Mouse (Mus musculus) lung, adult 2 months (tissue): ENCODE measurements around the gene Cd247. TPM values are rescaled to one million over a fixed set of nuclear protein-coding genes. Genes with fewer than 3 reads are reported as not detected.

ENCODE experiments used
- DNase-seq: peaks from one replicate; pipeline ENCODE4 v3.0.0; 2022
- H3K4me1 ChIP-seq: fragments of 200-500 bp; 2 replicates; pipeline ENCODE4 v1.6.1; 2011; ENCODE audit warnings: low read length; ENCODE audit not compliant: control insufficient read depth, insufficient read depth
- H3K4me3 ChIP-seq: fragments of 200-500 bp; replicated peaks from 2 replicates; pipeline ENCODE3; 2011; ENCODE audit warnings: low read depth, mild to moderate bottlenecking, control low read depth, low read length; ENCODE audit errors: extremely low read depth
- CTCF ChIP-seq: fragments of 200-500 bp; IDR thresholded peaks from 2 replicates; pipeline ENCODE4 v1.5.1; 2011; ENCODE audit warnings: mild to moderate bottlenecking, low read length, control low read depth; ENCODE audit not compliant: insufficient read depth
- POLR2A ChIP-seq: fragments of 200-500 bp; IDR thresholded peaks from 2 replicates; pipeline ENCODE4 v1.6.1; 2011; ENCODE audit warnings: low read depth, mild to moderate bottlenecking, control low read depth, low read length, borderline replicate concordance; ENCODE audit errors: extremely low read depth
- WGBS: fragments of 180-500 bp; shearing (Covaris S2); methylation state at CpG from one replicate; pipeline ENCODE4 v1.1.7; 2018; 5-methylcytosine and 5-hydroxymethylcytosine counted together
- polyA plus RNA-seq: library from polyadenylated mRNA; depleted of rRNA; stranded (reverse); fragments of >200 nt; gene quantifications from 2 replicates; pipeline ENCODE4 v1.2.3, GENCODE M21; 2012

The Cd247 gene
- polyA plus RNA-seq, 1 experiment, result 10.7 TPM

DNA sequence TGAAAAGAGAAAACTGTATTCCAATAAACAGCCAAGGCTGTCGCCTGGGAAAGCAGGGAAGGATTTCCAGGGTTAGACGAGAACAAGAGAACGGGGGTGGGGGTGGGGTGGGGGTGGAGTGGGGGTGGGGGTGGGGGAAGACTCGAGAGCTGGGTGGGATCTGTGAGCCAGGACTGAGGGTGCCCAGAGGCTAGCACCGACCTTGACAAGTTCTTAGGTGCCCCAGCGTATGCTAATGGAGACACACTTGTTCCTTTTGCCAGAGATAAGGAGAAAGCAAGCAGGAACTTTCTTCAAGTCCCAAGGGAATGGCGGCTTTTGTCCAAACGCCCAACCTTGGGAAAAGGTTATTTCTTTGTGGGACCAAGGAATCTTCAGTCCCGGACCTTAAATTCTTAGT lies 16.5 kb upstream of the Cd247 start:
- WGBS, result 54% methylated on average over 9 of the region's 9 CpGs
- DNase-seq, result no peak
- H3K4me3 ChIP-seq, result no peak overlapping the region
- peaks cover 8% of the 10 kb centered on the region for H3K4me1 ChIP-seq
- TF ChIP-seq POLR2A (no peak), CTCF (no peak)

DNA sequence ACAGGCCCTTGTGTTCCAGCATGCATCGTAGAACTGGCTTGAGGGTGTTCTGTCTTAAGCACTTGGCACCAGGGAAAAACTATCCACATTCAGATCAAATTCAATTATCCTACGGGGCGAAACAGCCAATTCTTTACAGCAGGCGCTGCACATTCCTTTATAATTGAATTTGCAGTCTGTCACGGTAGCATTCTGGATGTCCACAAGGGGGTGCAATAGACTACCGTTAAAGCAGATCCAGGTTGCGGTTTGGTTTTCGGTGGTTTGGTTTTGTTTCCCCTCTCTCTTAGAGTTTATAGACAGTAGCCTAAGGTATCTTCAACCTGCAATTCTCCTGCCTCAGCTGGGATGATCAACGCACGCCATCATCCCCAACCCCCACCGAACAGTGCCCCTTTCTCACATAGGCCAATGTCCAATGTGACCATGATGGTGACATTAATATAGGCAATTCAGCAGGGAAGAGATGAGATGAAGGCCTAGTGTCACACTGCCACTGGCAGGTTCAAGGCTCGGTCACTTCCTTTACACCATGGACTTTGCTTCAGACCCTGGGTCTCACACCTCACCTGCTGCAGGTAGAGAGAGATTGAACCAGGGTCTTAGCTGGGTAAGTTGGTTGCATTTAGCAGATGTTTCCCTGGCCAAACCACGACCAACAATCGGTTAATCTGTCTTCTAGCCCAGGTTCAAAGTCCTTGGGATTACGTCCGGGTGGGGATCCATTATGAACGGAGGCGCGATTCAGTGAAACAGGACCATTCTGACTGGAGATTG lies 12.8 kb upstream of the Cd247 start:
- Histone ChIP-seq H3K4me3 (no peak overlapping the region), H3K4me1 (peaks cover 9% of the 10 kb centered on the region)
- no peak for DNase-seq
- TF ChIP-seq POLR2A (no peak), CTCF (peak; percentile 29; the same call in 1 of the 2 replicates)
- 49% methylated on average over 19 of the region's 19 CpGs for WGBS

DNA sequence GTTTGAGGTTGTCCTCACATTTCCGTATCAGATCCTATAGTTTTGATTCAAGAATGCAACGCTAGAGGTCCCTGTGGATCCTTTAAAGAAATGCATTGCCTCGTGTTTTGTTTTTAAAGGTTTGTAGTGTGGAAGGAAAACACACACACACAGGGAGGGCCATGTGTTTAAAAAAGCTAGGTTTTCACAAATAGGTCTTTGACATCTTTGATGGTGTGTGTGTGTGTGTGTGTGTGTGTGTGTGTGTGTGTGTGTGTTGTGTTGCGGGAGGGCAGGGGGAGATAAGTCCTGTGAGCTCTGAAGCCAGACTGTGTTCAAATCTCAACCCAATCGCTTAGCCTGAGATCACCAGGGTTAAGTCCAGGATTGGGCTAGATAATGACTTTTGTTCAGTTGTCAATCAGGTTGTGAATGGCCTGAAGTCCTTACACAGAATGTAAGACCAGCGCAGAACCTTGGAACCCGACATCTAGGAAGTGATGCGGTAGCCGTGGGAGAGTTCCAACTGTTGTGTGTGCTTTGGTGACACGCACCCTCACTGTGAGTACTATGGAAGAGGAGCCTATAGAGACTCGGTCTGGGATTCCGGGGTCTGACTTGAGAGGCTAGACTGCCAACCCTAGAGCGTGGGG lies 8.4 kb upstream of the Cd247 start:
- peak overlapping the region; percentile 54 for H3K4me3 ChIP-seq
- H3K4me1 ChIP-seq, result peaks cover 9% of the 10 kb centered on the region
- DNase-seq, result no peak
- 4% methylated on average over 13 of the region's 13 CpGs for WGBS
- TF ChIP-seq POLR2A (no peak), CTCF (no peak)

GRCm38 (mm10) chr1:165780586-165781111 lies 7.8 kb upstream of the Cd247 start:
- DNase-seq, result peak; percentile 43
- H3K4me3 ChIP-seq, result peak overlapping the region; percentile 54
- TF ChIP-seq POLR2A (no peak), CTCF (peak; percentile 62)
- WGBS, result 7% methylated on average over 20 of the region's 20 CpGs
- H3K4me1 ChIP-seq, result peaks cover 8% of the 10 kb centered on the region

GRCm38 (mm10) chr1:165781426-165781825 lies 7.1 kb upstream of the Cd247 start:
- peaks cover 7% of the 10 kb centered on the region for H3K4me1 ChIP-seq
- no peak overlapping the region for H3K4me3 ChIP-seq
- no peak for TF ChIP-seq CTCF
- no peak for TF ChIP-seq POLR2A
- DNase-seq, result no peak
- WGBS, result 76% methylated on average over 9 of the region's 9 CpGs

GRCm38 (mm10) chr1:165781911-165782310 lies 6.6 kb upstream of the Cd247 start:
- peaks cover 7% of the 10 kb centered on the region for H3K4me1 ChIP-seq
- WGBS, result 79% methylated on average over 12 of the region's 12 CpGs
- no peak for DNase-seq
- no peak overlapping the region for H3K4me3 ChIP-seq
- TF ChIP-seq CTCF (no peak), POLR2A (no peak)

DNA sequence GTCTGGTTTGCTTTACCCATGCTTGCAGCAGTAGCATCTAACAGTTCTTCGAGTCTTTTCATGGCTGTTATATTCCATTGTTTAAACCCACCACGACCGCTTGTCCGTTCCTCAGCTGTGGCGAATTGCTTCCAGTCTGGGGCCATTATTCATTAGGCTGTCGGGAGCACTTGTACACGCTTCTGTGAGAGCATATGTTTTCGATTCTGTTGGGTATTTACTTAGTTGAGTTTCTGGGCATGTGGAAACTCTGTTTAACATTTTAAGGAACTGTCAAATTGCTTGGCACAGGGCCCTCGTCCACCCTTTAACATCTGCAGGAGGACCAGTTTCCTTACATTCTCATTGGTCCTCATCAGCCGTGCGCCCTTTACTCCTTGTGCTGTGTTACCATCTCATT lies 2.2 kb upstream of the Cd247 start:
- DNase-seq, result no peak
- TF ChIP-seq POLR2A, result no peak
- no peak for TF ChIP-seq CTCF
- no peak overlapping the region for H3K4me3 ChIP-seq
- no peaks in the 10 kb centered on the region for H3K4me1 ChIP-seq
- 45% methylated on average over 11 of the region's 11 CpGs for WGBS

- no peaks in the 10 kb centered on the region for H3K4me1 ChIP-seq
- no peak for TF ChIP-seq CTCF
- TF ChIP-seq POLR2A, result no peak
- no peak for DNase-seq
- no peak overlapping the region for H3K4me3 ChIP-seq
- 88% methylated on average over 17 of the region's 17 CpGs for WGBS
These were observed 682 bp downstream of the Cd247 start for GRCm38 (mm10) chr1:165789066-165789660.

DNA sequence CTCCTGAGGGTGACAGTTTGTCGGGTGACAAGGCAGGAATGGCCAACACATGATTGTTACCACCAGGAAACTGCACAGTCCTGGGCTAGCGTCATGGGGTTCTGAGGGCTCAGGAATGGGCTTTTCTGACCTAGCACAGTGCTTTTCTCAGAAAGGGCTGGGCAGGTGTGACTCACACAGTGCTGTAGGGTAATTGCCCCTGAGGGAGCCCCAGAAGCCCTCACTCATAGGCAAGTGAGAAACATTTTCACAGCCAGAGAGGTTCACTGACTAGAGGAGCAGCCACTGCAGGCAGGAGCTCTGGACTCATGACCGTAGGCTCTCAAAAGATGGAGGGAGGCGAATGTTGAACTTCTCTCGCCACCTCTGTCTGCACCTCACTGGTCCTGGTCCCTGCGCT lies 1.5 kb downstream of the Cd247 start:
- Histone ChIP-seq H3K4me3 (no peak overlapping the region), H3K4me1 (no peaks in the 10 kb centered on the region)
- DNase-seq, result no peak
- TF ChIP-seq CTCF (no peak), POLR2A (no peak)
- 93% methylated on average over 6 of the region's 6 CpGs for WGBS

GRCm38 (mm10) chr1:165790461-165791210 lies 2.2 kb downstream of the Cd247 start:
- H3K4me3 ChIP-seq, result no peak overlapping the region
- DNase-seq, result no peak
- TF ChIP-seq POLR2A (no peak), CTCF (no peak)

More at GRCm38 (mm10) chr1:165790461-165791210, 2.2 kb downstream of the Cd247 start:
- H3K4me1 ChIP-seq, result no peaks in the 10 kb centered on the region
- WGBS, result 89% methylated on average over 17 of the region's 17 CpGs
